Mouse (Mus musculus) hindbrain, embryonic 12.5 days (tissue): ENCODE measurements around the gene Wsb1. TPM values are rescaled to one million over a fixed set of nuclear protein-coding genes. Genes with fewer than 3 reads are reported as not detected.

Source experiments
- ATAC-seq: fragments of 200-750 bp; cut with Nextera tagmentation; 2 replicates; pipeline ENCODE4 v1.8.0; 2017; ENCODE audit warnings: moderate TSS enrichment; ENCODE audit not compliant: low FRiP score
- H3K27ac ChIP-seq: fragments of 300-500 bp; sonication (generic); 2 replicates; pipeline ENCODE4 v1.5.1; 2016; ENCODE audit warnings: mild to moderate bottlenecking
- H3K27me3 ChIP-seq: fragments of 300-500 bp; sonication (generic); 2 replicates; pipeline ENCODE4 v1.6.1; 2016; ENCODE audit warnings: mild to moderate bottlenecking
- H3K36me3 ChIP-seq: fragments of 300-500 bp; sonication (generic); 2 replicates; pipeline ENCODE4 v1.6.1; 2016; ENCODE audit warnings: mild to moderate bottlenecking
- H3K4me1 ChIP-seq: fragments of 300-500 bp; sonication (generic); 2 replicates; pipeline ENCODE4 v1.6.1; 2016
- H3K4me2 ChIP-seq: fragments of 300-500 bp; sonication (generic); replicated peaks from 2 replicates; pipeline ENCODE4 v1.6.1; 2016; ENCODE audit warnings: mild to moderate bottlenecking
- H3K4me3 ChIP-seq: fragments of 300-500 bp; sonication (generic); 2 replicates; pipeline ENCODE4 v1.5.1; 2016; ENCODE audit warnings: mild to moderate bottlenecking
- H3K9ac ChIP-seq: fragments of 300-500 bp; sonication (generic); 2 replicates; pipeline ENCODE4 v1.6.1; 2016; ENCODE audit warnings: mild to moderate bottlenecking, moderate library complexity
- H3K9me3 ChIP-seq: fragments of 300-500 bp; sonication (generic); replicated peaks from 2 replicates; pipeline ENCODE4 v1.6.1; 2016; ENCODE audit warnings: mild to moderate bottlenecking
- WGBS: fragments of 180-500 bp; shearing (Covaris S2); methylation state at CpG from one replicate; pipeline ENCODE4 v1.1.7; 2016; 5-methylcytosine and 5-hydroxymethylcytosine counted together
- polyA plus RNA-seq: library from polyadenylated mRNA; unstranded; fragments of >200 nt; fragmentation: Nextera tagmentation; extraction: Ambion mirVana; gene quantifications from 2 replicates; pipeline ENCODE4 v1.2.1, GENCODE M21; 2016

Wsb1 gene
- polyA plus RNA-seq, 1 experiment from 2014 or later: 552 TPM

GRCm38 (mm10) chr11:79224562-79225280 is 29.8 kb downstream of the Wsb1 start:
- Histone ChIP-seq H3K4me3 (no peak overlapping the region), H3K36me3 (no peaks in the 10 kb centered on the region), H3K9me3 (no peaks in the 10 kb centered on the region), H3K4me2 (no peak overlapping the region), H3K27me3 (no peaks in the 10 kb centered on the region), H3K27ac (no peak overlapping the region), H3K9ac (no peak overlapping the region), H3K4me1 (peaks cover 5% of the 10 kb centered on the region; the same call in 1 of the 2 replicates)
- 44% methylated on average over 18 of the region's 18 CpGs for WGBS
- 0 out of 2 replicates have a peak, but pooled peaks have one; percentile 22 for ATAC-seq

GRCm38 (mm10) chr11:79223420-79223819 is 31.1 kb downstream of the Wsb1 start:
- 94% methylated on average over 6 of the region's 6 CpGs for WGBS
- H3K4me1 ChIP-seq: peaks cover 5% of the 10 kb centered on the region; the same call in 1 of the 2 replicates
- H3K4me2 ChIP-seq: no peak overlapping the region
- no peaks in the 10 kb centered on the region for H3K9me3 ChIP-seq
- H3K36me3 ChIP-seq: no peaks in the 10 kb centered on the region
- H3K27ac ChIP-seq: no peak overlapping the region
- ATAC-seq: no peak
- H3K4me3 ChIP-seq: no peak overlapping the region
- no peak overlapping the region for H3K9ac ChIP-seq
- no peaks in the 10 kb centered on the region for H3K27me3 ChIP-seq

DNA sequence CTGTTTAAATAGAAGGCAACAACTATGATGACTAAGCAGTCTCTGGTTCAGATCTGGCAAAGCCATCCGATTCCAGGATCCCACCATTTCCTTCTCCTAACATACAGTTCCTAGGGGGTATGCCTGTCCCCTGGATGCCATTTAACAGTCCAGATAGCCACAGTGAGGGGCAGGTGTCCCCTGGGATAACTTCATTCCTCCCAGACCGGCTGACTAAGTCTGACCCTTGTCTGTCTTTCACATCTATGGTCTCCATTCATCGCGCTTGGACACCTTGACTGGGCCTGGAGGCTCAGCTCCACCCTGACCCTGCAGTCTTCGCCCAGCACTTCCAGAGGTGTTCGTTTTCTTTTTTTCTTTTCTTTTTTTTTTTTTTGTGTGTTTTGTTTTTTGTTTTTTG is 31.8 kb downstream of the Wsb1 start:
- Histone ChIP-seq H3K4me1 (peaks cover 5% of the 10 kb centered on the region; the same call in 1 of the 2 replicates), H3K9ac (no peak overlapping the region), H3K9me3 (no peaks in the 10 kb centered on the region), H3K4me2 (no peak overlapping the region), H3K27ac (no peak overlapping the region), H3K4me3 (no peak overlapping the region), H3K27me3 (no peaks in the 10 kb centered on the region), H3K36me3 (no peaks in the 10 kb centered on the region)
- 90% methylated on average over 6 of the region's 6 CpGs for WGBS
- no peak for ATAC-seq

- WGBS: 72% methylated on average over 5 of the region's 5 CpGs
- Histone ChIP-seq H3K9me3 (no peaks in the 10 kb centered on the region), H3K4me1 (peaks cover 5% of the 10 kb centered on the region; the same call in 1 of the 2 replicates), H3K4me3 (no peak overlapping the region), H3K4me2 (no peak overlapping the region), H3K36me3 (no peaks in the 10 kb centered on the region), H3K27me3 (no peaks in the 10 kb centered on the region), H3K27ac (no peak overlapping the region), H3K9ac (no peak overlapping the region)
- no peak for ATAC-seq
These were observed 32.8 kb downstream of the Wsb1 start for GRCm38 (mm10) chr11:79221641-79222040.

DNA sequence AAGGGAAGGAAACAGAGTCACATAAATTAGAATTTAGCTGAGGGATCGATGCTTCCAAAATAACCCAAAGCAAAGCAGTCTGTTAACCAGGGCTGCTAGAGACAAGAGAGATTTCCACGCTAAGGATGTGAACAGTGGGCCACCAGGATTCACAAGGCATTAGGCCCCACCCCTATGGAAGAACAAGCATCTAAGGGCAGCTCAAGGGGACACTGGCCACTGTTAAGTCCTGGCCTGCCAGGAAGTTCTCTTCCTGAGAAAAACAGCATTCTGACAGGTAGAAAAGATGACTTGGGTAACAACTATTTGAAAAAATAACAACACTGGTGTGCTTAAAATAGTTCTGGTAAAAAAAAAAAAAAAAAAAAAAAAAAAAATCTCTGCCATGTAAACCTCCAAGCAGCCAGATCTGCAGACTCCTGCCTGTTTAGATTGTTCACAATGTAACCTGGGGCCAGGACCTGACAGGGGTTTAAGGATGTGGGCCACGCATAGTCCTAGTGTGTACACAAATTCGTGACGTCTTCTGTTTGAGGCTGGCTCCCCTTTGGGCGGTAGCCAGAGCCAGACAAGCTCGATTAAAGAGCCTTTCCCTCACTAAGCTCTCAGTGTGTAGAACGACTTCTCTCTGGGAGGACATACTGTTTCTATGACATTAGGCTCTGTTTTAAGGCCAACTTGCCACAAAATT is 35.4 kb downstream of the Wsb1 start:
- Histone ChIP-seq H3K27ac (no peak overlapping the region), H3K4me3 (no peak overlapping the region)
- 82% methylated on average over 8 of the region's 8 CpGs for WGBS

DNA sequence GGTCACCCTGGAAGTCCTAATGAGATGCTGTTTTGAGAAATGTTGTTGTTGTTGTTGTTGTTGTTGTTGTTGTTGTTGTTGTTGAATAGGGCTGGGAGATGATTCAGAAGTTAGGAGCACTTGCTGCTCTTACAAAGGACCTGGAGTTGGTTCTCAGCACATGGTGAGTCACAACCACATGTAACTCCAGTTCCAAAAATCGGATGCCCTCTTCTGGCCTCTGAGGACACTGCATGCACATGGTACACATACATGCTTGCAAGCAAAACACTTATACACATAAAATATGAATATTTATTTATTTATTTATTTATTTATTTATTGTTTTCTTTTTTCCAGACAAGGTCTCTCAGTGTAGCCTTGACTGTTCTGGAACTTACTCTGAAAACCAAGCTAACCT is 36.4 kb downstream of the Wsb1 start:
- Histone ChIP-seq H3K4me1 (peaks cover 2% of the 10 kb centered on the region; the same call in 1 of the 2 replicates), H3K4me3 (no peak overlapping the region), H3K4me2 (no peak overlapping the region), H3K36me3 (no peaks in the 10 kb centered on the region), H3K27ac (no peak overlapping the region), H3K27me3 (no peaks in the 10 kb centered on the region), H3K9me3 (no peaks in the 10 kb centered on the region), H3K9ac (no peak overlapping the region)
- WGBS: 100% methylated on average over 1 of the region's 1 CpGs
- no peak for ATAC-seq

More for the DNA sequence above, 35.4 kb downstream of the Wsb1 start:
- Histone ChIP-seq H3K27me3 (no peaks in the 10 kb centered on the region), H3K9me3 (no peaks in the 10 kb centered on the region), H3K4me1 (peaks cover 1% of the 10 kb centered on the region; the same call in 1 of the 2 replicates), H3K9ac (no peak overlapping the region), H3K36me3 (no peaks in the 10 kb centered on the region), H3K4me2 (no peak overlapping the region)
- ATAC-seq: no peak

DNA sequence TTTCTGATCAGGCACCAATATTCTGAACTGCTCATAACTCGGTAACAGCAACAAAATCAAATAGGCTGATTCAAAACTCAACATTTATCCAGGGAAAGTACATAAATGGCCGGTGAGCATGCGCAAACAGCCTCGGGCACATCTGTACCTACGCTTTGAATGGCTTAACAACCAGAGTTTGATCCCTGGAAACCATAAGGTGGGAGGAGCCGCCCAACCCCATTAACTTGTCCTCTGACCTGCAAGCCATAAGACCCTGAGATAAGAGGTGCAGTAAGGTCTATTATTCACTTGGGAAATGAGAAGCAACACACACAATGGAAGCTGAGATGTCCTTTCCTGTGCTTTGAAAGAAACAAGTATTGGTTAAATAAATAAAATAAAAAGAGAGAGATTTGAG is 37.3 kb downstream of the Wsb1 start:
- H3K9me3 ChIP-seq: no peaks in the 10 kb centered on the region
- H3K4me3 ChIP-seq: no peak overlapping the region
- no peak overlapping the region for H3K27ac ChIP-seq
- 82% methylated on average over 6 of the region's 6 CpGs for WGBS
- ATAC-seq: no peak
- peaks cover 2% of the 10 kb centered on the region; the same call in 1 of the 2 replicates for H3K4me1 ChIP-seq
- no peaks in the 10 kb centered on the region for H3K27me3 ChIP-seq
- no peaks in the 10 kb centered on the region for H3K36me3 ChIP-seq
- H3K9ac ChIP-seq: no peak overlapping the region
- no peak overlapping the region for H3K4me2 ChIP-seq

GRCm38 (mm10) chr11:79215539-79215938 is 38.9 kb downstream of the Wsb1 start:
- Histone ChIP-seq H3K4me1 (peaks cover 2% of the 10 kb centered on the region; the same call in 1 of the 2 replicates), H3K36me3 (no peaks in the 10 kb centered on the region), H3K27me3 (no peaks in the 10 kb centered on the region), H3K4me2 (no peak overlapping the region), H3K4me3 (no peak overlapping the region), H3K9me3 (no peaks in the 10 kb centered on the region), H3K27ac (no peak overlapping the region), H3K9ac (peak overlapping the region; percentile 9; the same call in 1 of the 2 replicates)
- ATAC-seq: no peak
- 76% methylated on average over 2 of the region's 2 CpGs for WGBS

DNA sequence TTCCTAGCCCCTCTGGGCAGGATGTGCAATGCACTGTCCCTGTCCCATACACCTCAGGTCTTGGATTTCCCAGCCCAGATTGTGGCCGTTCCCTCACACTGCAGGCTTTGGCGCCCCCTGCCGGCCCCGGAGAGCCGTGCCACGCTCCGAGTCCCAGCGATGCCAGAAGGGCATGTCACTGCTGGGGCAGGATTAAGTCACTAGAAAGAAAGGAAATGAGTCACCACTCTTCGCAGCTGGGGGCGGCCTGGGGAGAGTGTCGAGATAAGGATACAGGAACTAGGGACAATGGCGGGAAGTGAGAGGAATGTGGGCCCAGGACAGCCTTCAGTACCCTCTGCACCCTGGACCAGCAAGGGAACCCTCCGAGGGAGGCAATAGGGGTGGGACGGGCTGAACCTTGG is 40.5 kb downstream of the Wsb1 start:
- peaks cover 2% of the 10 kb centered on the region; the same call in 1 of the 2 replicates for H3K4me1 ChIP-seq
- ATAC-seq: peak; percentile 63
- 12% methylated on average over 14 of the region's 14 CpGs for WGBS
- no peak overlapping the region for H3K27ac ChIP-seq
- no peaks in the 10 kb centered on the region for H3K27me3 ChIP-seq
- no peaks in the 10 kb centered on the region for H3K36me3 ChIP-seq
- H3K4me3 ChIP-seq: no peak overlapping the region
- H3K4me2 ChIP-seq: no peak overlapping the region
- no peaks in the 10 kb centered on the region for H3K9me3 ChIP-seq
- no peak overlapping the region for H3K9ac ChIP-seq

DNA sequence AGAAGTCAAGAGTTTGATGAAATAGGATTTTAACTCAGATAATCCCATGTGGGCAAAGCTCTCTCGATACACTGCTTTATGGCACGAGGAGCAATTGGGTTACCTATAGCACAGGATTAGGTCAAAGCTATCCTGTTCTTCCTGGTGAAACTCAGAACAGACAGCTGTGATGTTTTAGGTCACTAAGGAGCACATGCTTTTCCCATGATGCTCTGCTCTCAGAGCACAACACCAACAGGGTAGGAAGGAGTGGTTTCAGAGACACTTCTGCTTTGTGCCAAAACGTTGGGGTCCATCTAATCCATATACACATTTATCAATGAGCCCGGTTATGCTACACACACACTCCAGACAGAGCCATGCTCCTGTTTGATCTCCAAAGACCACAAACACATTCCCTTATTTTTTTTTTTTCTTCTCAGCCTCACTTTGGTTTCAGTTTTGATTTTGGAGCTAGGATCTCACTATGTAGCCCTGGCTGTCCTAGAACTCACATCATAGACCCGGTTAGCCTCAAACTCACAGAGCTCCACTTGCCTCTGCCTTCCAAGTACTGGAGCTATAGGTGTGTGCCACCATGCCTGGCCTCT is 44.5 kb downstream of the Wsb1 start:
- no peak overlapping the region for H3K9ac ChIP-seq
- no peaks in the 10 kb centered on the region for H3K36me3 ChIP-seq
- no peak overlapping the region for H3K27ac ChIP-seq
- no peak overlapping the region for H3K4me2 ChIP-seq
- no peaks in the 10 kb centered on the region for H3K27me3 ChIP-seq
- peaks cover 2% of the 10 kb centered on the region; the same call in 1 of the 2 replicates for H3K4me1 ChIP-seq
- no peak for ATAC-seq
- WGBS: 85% methylated on average over 5 of the region's 5 CpGs
- H3K9me3 ChIP-seq: no peaks in the 10 kb centered on the region
- no peak overlapping the region for H3K4me3 ChIP-seq

- H3K9me3 ChIP-seq: no peaks in the 10 kb centered on the region
- no peaks in the 10 kb centered on the region for H3K36me3 ChIP-seq
- no peak overlapping the region for H3K4me2 ChIP-seq
- no peak for ATAC-seq
- H3K27me3 ChIP-seq: no peaks in the 10 kb centered on the region
- no peak overlapping the region for H3K27ac ChIP-seq
- WGBS: 62% methylated on average over 5 of the region's 5 CpGs
- no peak overlapping the region for H3K9ac ChIP-seq
- no peak overlapping the region for H3K4me3 ChIP-seq
- H3K4me1 ChIP-seq: peaks cover 1% of the 10 kb centered on the region; the same call in 1 of the 2 replicates
These were observed 45.4 kb downstream of the Wsb1 start for GRCm38 (mm10) chr11:79209113-79209512.

DNA sequence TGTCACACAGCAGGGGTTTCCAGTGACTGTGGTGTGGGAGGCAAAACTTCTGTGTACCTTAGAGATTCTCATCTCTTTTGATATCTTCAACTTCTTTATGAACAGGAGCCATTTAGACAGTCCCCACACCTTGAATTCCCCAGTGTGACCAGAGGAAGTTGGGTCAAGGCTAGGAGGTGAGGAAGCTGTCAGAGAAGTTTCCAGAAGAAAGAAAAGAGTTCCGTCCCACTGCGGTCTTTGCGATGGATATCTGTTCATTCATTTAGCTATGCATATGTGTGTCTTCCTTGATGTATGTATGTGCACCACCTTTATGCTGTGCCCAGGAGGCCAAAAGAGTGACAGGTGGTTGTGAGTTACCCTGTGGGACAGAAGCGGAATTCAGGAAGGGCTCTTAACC is 46.0 kb downstream of the Wsb1 start:
- no peak overlapping the region for H3K4me2 ChIP-seq
- no peaks in the 10 kb centered on the region for H3K27me3 ChIP-seq
- WGBS: 96% methylated on average over 4 of the region's 4 CpGs

More for the DNA sequence above, 46.0 kb downstream of the Wsb1 start:
- ATAC-seq: no peak
- no peaks in the 10 kb centered on the region for H3K4me1 ChIP-seq
- no peaks in the 10 kb centered on the region for H3K9me3 ChIP-seq
- no peaks in the 10 kb centered on the region for H3K36me3 ChIP-seq
- H3K9ac ChIP-seq: no peak overlapping the region
- H3K4me3 ChIP-seq: no peak overlapping the region
- H3K27ac ChIP-seq: no peak overlapping the region
